Mouse (Mus musculus): ENCODE results near the gene Amdhd2.

DNA sequence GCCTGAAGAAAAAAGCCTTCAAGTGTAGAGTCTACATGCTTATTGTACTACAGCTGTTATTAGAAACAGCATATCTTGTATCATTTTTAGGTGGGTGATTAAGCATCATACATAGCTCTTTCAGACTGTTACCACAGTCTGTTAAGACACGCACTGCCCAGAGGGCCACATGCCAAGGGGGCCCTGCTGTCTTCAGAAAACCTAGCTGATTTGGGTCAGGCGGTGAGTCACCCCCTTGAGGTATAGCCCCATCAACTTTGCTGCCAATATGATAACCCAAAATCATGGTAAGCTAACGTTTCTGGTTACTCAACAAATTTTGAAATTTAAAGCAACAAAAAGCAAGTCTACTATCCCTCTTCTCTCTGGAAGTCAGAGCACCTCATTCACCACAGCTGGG is 44.1 kb downstream of the Amdhd2 start:
- TF ChIP-seq POLR2A (IDR thresholded peaks at IDR 0.05; ENCODE audit: control insufficient read depth, low read depth, low read length) (no peak), CTCF (IDR thresholded peaks at IDR 0.05; ENCODE audit: control insufficient read depth, insufficient read depth, insufficient replicate concordance, low read depth, low read length) (no peak)
